In genomic region chr2:154467139-154467538, GRCm38 (mm10) we compare ENCODE assay signal across 25 mouse cellular contexts. TPM values are rescaled to one million over a fixed set of nuclear protein-coding genes. Genes with fewer than 3 reads are reported as not detected.
DNase-seq lines count a peak whose midpoint lies in the region; ATAC-seq and TF ChIP-seq lines count a peak whose summit lies in the region.
"Had no signal": no experiment of that assay in that cellular context is flagged by ENCODE, and none has a peak within 500 bp of the region (broad histone marks: within the 10 kb centered on the region; RNA-seq: fewer than 3 reads in every experiment).

No protein-coding gene starts in this region.

- no peak overlapping the region for H3K9ac ChIP-seq in intestine, postnatal 0 days (ENCODE audit: low read depth, low read length)
- H3K9ac ChIP-seq: forebrain, embryonic 15.5 days; heart, embryonic 12.5 days; heart, embryonic 15.5 days; hindbrain, embryonic 15.5 days had no signal

- H3K27ac ChIP-seq in intestine, postnatal 0 days (ENCODE audit: low read depth, low read length), result no peak overlapping the region
- H3K27ac ChIP-seq: heart, embryonic 15.5 days; hindbrain, embryonic 15.5 days had no signal

- ATAC-seq in intestine, postnatal 0 days, result no peak
- ATAC-seq: forebrain, embryonic 15.5 days had no signal

- peaks cover 11% of the 10 kb centered on the region for H3K9me3 ChIP-seq in E14TG2a.4 (ENCODE audit: low read length)
- no peaks in the 10 kb centered on the region for H3K9me3 ChIP-seq in intestine, postnatal 0 days (ENCODE audit: control insufficient read depth)
- H3K9me3 ChIP-seq: forebrain, embryonic 15.5 days; heart, embryonic 12.5 days; heart, embryonic 15.5 days; hindbrain, embryonic 15.5 days had no signal

- H3K36me3 ChIP-seq in E14TG2a.4 (ENCODE audit: insufficient read depth, low read length), result peaks cover 32% of the 10 kb centered on the region
- no peaks in the 10 kb centered on the region for H3K36me3 ChIP-seq in intestine, postnatal 0 days (ENCODE audit: control insufficient read depth, insufficient read depth)
- H3K36me3 ChIP-seq: forebrain, embryonic 15.5 days; heart, embryonic 15.5 days; hindbrain, embryonic 15.5 days had no signal

- H3K4me3 ChIP-seq in E14TG2a.4 (replicated peaks; ENCODE audit: low read length), result peak overlapping the region; percentile 27; the same call in 1 of the 2 replicates
- no peak overlapping the region for H3K4me3 ChIP-seq in intestine, postnatal 0 days (ENCODE audit: low read depth, low read length)
- H3K4me3 ChIP-seq: forebrain, embryonic 15.5 days; heart, embryonic 12.5 days; heart, embryonic 15.5 days; hindbrain, embryonic 15.5 days had no signal

- H3K27me3 ChIP-seq in E14TG2a.4 (ENCODE audit: insufficient read depth, low read length), result no peaks in the 10 kb centered on the region
- H3K27me3 ChIP-seq in intestine, postnatal 0 days (replicated peaks; ENCODE audit: control insufficient read depth, insufficient read depth, low read length), result no peaks in the 10 kb centered on the region
- H3K27me3 ChIP-seq: CH12.LX; forebrain, embryonic 15.5 days; heart, embryonic 12.5 days; heart, embryonic 15.5 days; hindbrain, embryonic 15.5 days had no signal

- DNase-seq in heart, adult 11 months, result peak; percentile 45
- no peak for DNase-seq in heart, adult 9 months (ENCODE audit: low spot score in 2 of 2)
- peak; percentile 88 for DNase-seq in ES-CJ7 (ENCODE audit: low read depth, low spot score)
- peak; percentile 22 for DNase-seq in WW6 (ENCODE audit: low read depth, low spot score)
- DNase-seq in adrenal gland, adult 8-10 months, result no peak
- DNase-seq: adrenal gland, adult 2 months; adrenal gland, postnatal 25 days; B cell, adult 2 months; cerebellum, adult 11-12 months; cerebellum, adult 8-10 months; cerebellum, postnatal 10 days; cerebellum, postnatal 36 days; gastrocnemius, postnatal 25 days; heart, postnatal 10 days; heart, postnatal 36 days; kidney, adult 18-20 months; kidney, adult 9 months had no signal

- TF ChIP-seq CTCF in E14TG2a.4 (conservative IDR thresholded peaks at IDR 0.05; ENCODE audit: low read length), result no peak
- no peak for TF ChIP-seq CTCF in intestine, postnatal 0 days (IDR thresholded peaks at IDR 0.05; ENCODE audit: low read depth)

- no peak overlapping the region for H3K4me2 ChIP-seq in intestine, postnatal 0 days (replicated peaks; ENCODE audit: low read depth)
- H3K4me2 ChIP-seq: forebrain, embryonic 15.5 days; heart, embryonic 12.5 days; heart, embryonic 15.5 days; hindbrain, embryonic 15.5 days had no signal

- WGBS in intestine, postnatal 0 days, result 74% methylated on average over 5 of the region's 5 CpGs

- peaks cover 69% of the 10 kb centered on the region for H3K4me1 ChIP-seq in E14TG2a.4 (replicated peaks; ENCODE audit: low read depth, low read length)
- no peaks in the 10 kb centered on the region for H3K4me1 ChIP-seq in intestine, postnatal 0 days (replicated peaks; ENCODE audit: control insufficient read depth, insufficient read depth, low read length)

RNA-seq across cellular contexts. Expression of gene Cbfa2t2, which starts 30.9 kb away (rescaled TPM):
- polyA plus RNA-seq in intestine, postnatal 0 days (2015; fragmentation: Nextera tagmentation; extraction: Ambion mirVana), result 7.8 and 9.1 TPM in 2 replicates
- 10 to 100 TPM; 34.0 to 55.4 (median 43.4) TPM for total RNA-seq in adrenal gland, adult 8-10 months (2022)

RNA-seq across cellular contexts. Expression of gene Snta1, which starts 59.2 kb away (rescaled TPM):
- 4.9 and 7.7 TPM in 2 replicates for polyA plus RNA-seq in intestine, postnatal 0 days (2015; fragmentation: Nextera tagmentation; extraction: Ambion mirVana)
- 10 to 100 TPM; 21.3 to 37.6 (median 31.5) TPM for total RNA-seq in adrenal gland, adult 8-10 months (2022)
- total RNA-seq: CH12.LX; granulocyte monocyte progenitor cell, adult 5-6 weeks had no signal

Comparison
In these comparisons a context has a peak if more than half of its experiments do, and no peak if none do; other contexts are left out.
1. DNase-seq: peak in heart, adult 11 months (single experiment), ES-CJ7 (single experiment) and WW6 (single experiment); none in heart, adult 9 months (0 of 2) and adrenal gland, adult 8-10 months (single experiment).